Mouse (Mus musculus): ENCODE data around the gene Pbx1.

GRCm38 (mm10) chr1:168224218-168224617 lies 207.9 kb downstream of the Pbx1 start:
- TF ChIP-seq TAL1 (IDR thresholded peaks at IDR 0.05; ENCODE audit: low read length) (no peak), GATA1 (IDR thresholded peaks at IDR 0.05; ENCODE audit: low read length) (no peak)
